In genomic region chr4:141385275-141385674, GRCm38 (mm10) we compare ENCODE assay signal across 9 mouse cellular contexts. TPM values are rescaled to one million over a fixed set of nuclear protein-coding genes. Genes with fewer than 3 reads are reported as not detected.
DNase-seq lines count a peak whose midpoint lies in the region; ATAC-seq lines count a peak whose summit lies in the region.
"Had no signal": no experiment of that assay in that cellular context is flagged by ENCODE, and none has a peak within 500 bp of the region (broad histone marks: within the 10 kb centered on the region; RNA-seq: fewer than 3 reads in every experiment).

No protein-coding gene starts in this region.

- H3K36me3 ChIP-seq in heart, embryonic 15.5 days = no peaks in the 10 kb centered on the region
- no peaks in the 10 kb centered on the region for H3K36me3 ChIP-seq in heart, embryonic 11.5 days (ENCODE audit: control insufficient read depth, insufficient read depth, low read length)
- H3K36me3 ChIP-seq in liver, embryonic 13.5 days = no peaks in the 10 kb centered on the region

- DNase-seq in ES-CJ7 (ENCODE audit: low read depth, low spot score) = peak; percentile 92
- peak; percentile 60 for DNase-seq in cerebellum, adult 9-10 months
- peak; percentile 37 for DNase-seq in liver, embryonic 13.5 days
- DNase-seq in retina, embryonic 14.5 days (ENCODE audit: low spot score) = peak; percentile 85
- no peak for DNase-seq in layer of hippocampus, postnatal 36 days

- H3K4me1 ChIP-seq in heart, embryonic 15.5 days (replicated peaks) = peaks cover 11% of the 10 kb centered on the region
- H3K4me1 ChIP-seq in heart, embryonic 11.5 days (ENCODE audit: control insufficient read depth, insufficient read depth, low read length) = peaks cover 12% of the 10 kb centered on the region
- H3K4me1 ChIP-seq in liver, embryonic 13.5 days (replicated peaks) = no peaks in the 10 kb centered on the region; the same call in 1 of the 2 replicates

- H3K27ac ChIP-seq in heart, embryonic 15.5 days = no peak overlapping the region
- no peak overlapping the region for H3K27ac ChIP-seq in heart, embryonic 11.5 days (ENCODE audit: low read depth, low read length)
- H3K27ac ChIP-seq in liver, embryonic 13.5 days = no peak overlapping the region

- 0 out of 2 replicates have a peak, but pooled peaks have one; percentile 6 for ATAC-seq in heart, embryonic 15.5 days (replicated peaks; ENCODE audit: insufficient number of reproducible peaks, insufficient read depth, low FRiP score, low read depth)
- no peak for ATAC-seq in heart, embryonic 11.5 days (replicated peaks; ENCODE audit: insufficient number of reproducible peaks, low FRiP score, low TSS enrichment)
- ATAC-seq in hematopoietic stem cell, adult 5-6 weeks (replicated peaks in 1 of 2; ENCODE audit: insufficient read depth in 1 of 2, low FRiP score in 2 of 2, low TSS enrichment in 1 of 2, low read depth in 1 of 2, poor library complexity in 2 of 2, severe bottlenecking in 2 of 2) = peak; percentile 42 to 57; a peak in 3 of 4 replicates
- ATAC-seq in liver, embryonic 13.5 days (ENCODE audit: low read depth) = no peak

- no peak overlapping the region for H3K9ac ChIP-seq in heart, embryonic 15.5 days
- H3K9ac ChIP-seq in heart, embryonic 11.5 days (ENCODE audit: low read depth, low read length) = no peak overlapping the region
- no peak overlapping the region for H3K9ac ChIP-seq in liver, embryonic 13.5 days

- 0% methylated on average over 7 of the region's 7 CpGs for WGBS in heart, embryonic 15.5 days
- 0% methylated on average over 7 of the region's 7 CpGs for WGBS in heart, embryonic 11.5 days (ENCODE audit: insufficient replicate concordance)
- 4% methylated on average over 7 of the region's 7 CpGs for WGBS in liver, embryonic 13.5 days (ENCODE audit: insufficient replicate concordance)

- H3K9me3 ChIP-seq in heart, embryonic 15.5 days (replicated peaks) = no peaks in the 10 kb centered on the region
- H3K9me3 ChIP-seq in heart, embryonic 11.5 days (replicated peaks; ENCODE audit: control insufficient read depth, low read length) = no peaks in the 10 kb centered on the region
- H3K9me3 ChIP-seq in liver, embryonic 13.5 days (replicated peaks) = no peaks in the 10 kb centered on the region

- H3K4me2 ChIP-seq in heart, embryonic 15.5 days = no peak overlapping the region
- H3K4me2 ChIP-seq in heart, embryonic 11.5 days = no peak overlapping the region
- H3K4me2 ChIP-seq in liver, embryonic 13.5 days = no peak overlapping the region

- H3K4me3 ChIP-seq in heart, embryonic 15.5 days = no peak overlapping the region
- no peak overlapping the region for H3K4me3 ChIP-seq in heart, embryonic 11.5 days (ENCODE audit: low read depth, low read length)
- H3K4me3 ChIP-seq in liver, embryonic 13.5 days (replicated peaks) = no peak overlapping the region
- H3K4me3 ChIP-seq: myocyte had no signal

- H3K27me3 ChIP-seq in heart, embryonic 15.5 days = peaks cover 45% of the 10 kb centered on the region
- H3K27me3 ChIP-seq in heart, embryonic 11.5 days (ENCODE audit: control insufficient read depth, insufficient read depth, low read length) = peaks cover 47% of the 10 kb centered on the region
- H3K27me3 ChIP-seq in liver, embryonic 13.5 days = peaks cover 46% of the 10 kb centered on the region

RNA-seq across cellular contexts. Expression of gene Clcnka, which starts 13.2 kb away (rescaled TPM):
- polyA plus RNA-seq in heart, embryonic 15.5 days (2015; fragmentation: Nextera tagmentation; extraction: Ambion mirVana) = 0.05 and 0.06 TPM in 2 replicates
- polyA plus RNA-seq in heart, embryonic 11.5 days (2014; fragmentation: Nextera tagmentation; extraction: Ambion mirVana) = 0.14 and 0.42 TPM in 2 replicates
- not detected in 2 replicates for total RNA-seq in hematopoietic stem cell, adult 5-6 weeks (2017)
- polyA plus RNA-seq in liver, embryonic 13.5 days (2015; fragmentation: Nextera tagmentation; extraction: Ambion mirVana) = not detected in 2 replicates
- not detected for total RNA-seq in layer of hippocampus, postnatal 36 days (2021)

RNA-seq across cellular contexts. Expression of gene Fam131c, which starts 17.3 kb away (rescaled TPM):
- polyA plus RNA-seq in heart, embryonic 15.5 days (2015; fragmentation: Nextera tagmentation; extraction: Ambion mirVana) = 0.53 and 0.70 TPM in 2 replicates
- polyA plus RNA-seq in heart, embryonic 11.5 days (2014; fragmentation: Nextera tagmentation; extraction: Ambion mirVana) = 1.00 and 1.0 TPM in 2 replicates
- not detected in 2 replicates for total RNA-seq in hematopoietic stem cell, adult 5-6 weeks (2017)
- polyA plus RNA-seq in liver, embryonic 13.5 days (2015; fragmentation: Nextera tagmentation; extraction: Ambion mirVana) = 0.09 TPM in 1 of 2 replicates, not detected in the other
- total RNA-seq in layer of hippocampus, postnatal 36 days (2021) = 1 to 10 TPM; 2.1 to 3.3 TPM

RNA-seq across cellular contexts. Expression of gene Clcnkb, which starts 30.5 kb away (rescaled TPM):
- polyA plus RNA-seq in heart, embryonic 15.5 days (2015; fragmentation: Nextera tagmentation; extraction: Ambion mirVana) = 0.39 and 0.60 TPM in 2 replicates
- polyA plus RNA-seq in heart, embryonic 11.5 days (2014; fragmentation: Nextera tagmentation; extraction: Ambion mirVana) = 0.90 and 1.0 TPM in 2 replicates
- total RNA-seq in hematopoietic stem cell, adult 5-6 weeks (2017) = not detected in 2 replicates
- polyA plus RNA-seq in liver, embryonic 13.5 days (2015; fragmentation: Nextera tagmentation; extraction: Ambion mirVana) = not detected in 2 replicates
- total RNA-seq in layer of hippocampus, postnatal 36 days (2021) = not detected

RNA-seq across cellular contexts. Expression of gene Hspb7, which starts 35.3 kb away (rescaled TPM):
- polyA plus RNA-seq in heart, embryonic 15.5 days (2015; fragmentation: Nextera tagmentation; extraction: Ambion mirVana) = 220 and 234 TPM in 2 replicates
- 155 and 275 TPM in 2 replicates for polyA plus RNA-seq in heart, embryonic 11.5 days (2014; fragmentation: Nextera tagmentation; extraction: Ambion mirVana)
- 1.3 TPM in 1 of 2 replicates, not detected in the other for total RNA-seq in hematopoietic stem cell, adult 5-6 weeks (2017)
- polyA plus RNA-seq in liver, embryonic 13.5 days (2015; fragmentation: Nextera tagmentation; extraction: Ambion mirVana) = 0.03 and 0.23 TPM in 2 replicates
- total RNA-seq in layer of hippocampus, postnatal 36 days (2021) = not detected

RNA-seq across cellular contexts. Expression of gene Srarp, which starts 50.6 kb away (rescaled TPM):
- polyA plus RNA-seq in heart, embryonic 15.5 days (2015; fragmentation: Nextera tagmentation; extraction: Ambion mirVana) = not detected in 2 replicates
- not detected in 2 replicates for polyA plus RNA-seq in heart, embryonic 11.5 days (2014; fragmentation: Nextera tagmentation; extraction: Ambion mirVana)
- total RNA-seq in hematopoietic stem cell, adult 5-6 weeks (2017) = not detected in 2 replicates
- not detected in 2 replicates for polyA plus RNA-seq in liver, embryonic 13.5 days (2015; fragmentation: Nextera tagmentation; extraction: Ambion mirVana)
- 1 to 10 TPM; 4.7 to 5.1 TPM for total RNA-seq in layer of hippocampus, postnatal 36 days (2021)
- polyA plus RNA-seq: myocyte had no signal

Comparison
In these comparisons a context has a peak if more than half of its experiments do, and no peak if none do; other contexts are left out.
1. ATAC-seq: peak in heart, embryonic 15.5 days (single experiment) and hematopoietic stem cell, adult 5-6 weeks (2 of 2); none in heart, embryonic 11.5 days (single experiment) and liver, embryonic 13.5 days (single experiment).
2. DNase-seq: peak in ES-CJ7 (single experiment), cerebellum, adult 9-10 months (single experiment), liver, embryonic 13.5 days (single experiment) and retina, embryonic 14.5 days (single experiment); none in layer of hippocampus, postnatal 36 days (0 of 2).